Mouse (Mus musculus) cerebellum, adult 18-20 months (tissue): ENCODE results near the gene Sla2.
"Not testable (repeated sequence)": the region's sequence is repeated elsewhere in the genome, so short reads cannot be mapped to it uniquely, and the experiment has no call there.

Source experiments
- DNase-seq, 2 experiments: peaks; one replicate each; pipeline ENCODE4 v3.0.0; 2021

The Sla2 gene

DNA sequence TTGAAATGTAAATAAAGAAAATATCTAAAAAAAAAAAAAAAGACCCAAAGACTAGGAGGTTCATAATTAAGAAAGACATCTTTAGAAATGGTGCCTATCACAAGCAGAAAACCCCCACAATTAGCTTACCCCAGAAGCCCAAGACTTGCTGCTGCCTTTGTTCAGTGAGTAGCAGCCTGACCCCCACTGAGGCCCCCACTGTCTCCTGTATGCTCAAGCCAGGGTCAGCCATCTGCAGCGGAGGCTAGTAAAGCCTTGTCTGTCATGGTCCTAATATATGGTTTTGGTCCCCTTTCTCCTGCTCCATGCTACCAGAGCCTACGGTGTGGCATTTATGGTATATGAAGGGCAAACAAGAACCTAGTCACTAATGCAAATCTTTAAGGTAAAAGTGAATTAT is 14.4 kb upstream of the Sla2 start:
- DNase-seq, result no peak

DNA sequence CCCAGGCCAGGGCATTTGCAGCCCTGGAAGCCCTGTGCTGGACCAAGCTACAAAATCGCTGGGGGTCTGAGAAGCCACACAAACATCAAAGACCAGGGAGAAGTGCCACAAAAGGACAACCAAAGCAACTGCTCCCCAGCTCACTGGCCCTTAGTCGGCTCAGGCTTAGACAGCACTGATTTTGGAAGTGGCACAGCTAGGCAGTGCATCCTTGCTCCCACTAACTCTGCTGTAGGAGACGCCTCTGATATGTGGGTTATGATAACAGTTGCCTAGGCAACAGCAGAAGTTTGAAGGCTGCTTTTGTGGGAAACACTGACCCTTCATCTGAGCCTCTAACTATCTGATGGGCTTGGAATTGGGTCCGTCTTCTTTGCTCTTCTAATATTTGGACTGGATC is 12.2 kb upstream of the Sla2 start:
- DNase-seq, result no peak

DNA sequence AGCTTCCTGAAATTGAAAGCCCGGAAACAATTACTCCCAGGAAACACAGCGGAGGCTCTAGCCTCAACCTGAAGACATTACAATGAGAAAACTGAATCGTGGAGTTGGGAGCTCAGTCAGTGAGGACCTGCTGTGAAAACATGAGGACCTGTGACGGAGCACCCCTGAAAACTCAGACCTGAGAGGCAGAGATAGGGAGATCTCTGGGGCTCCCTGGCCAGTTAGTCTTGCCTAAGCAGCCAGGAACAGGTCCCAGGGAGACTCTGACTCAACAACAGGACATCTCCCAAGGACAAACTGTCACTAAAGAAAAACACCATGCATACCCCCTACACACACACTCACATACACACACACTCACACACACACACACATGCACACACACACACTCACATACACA is 11.4 kb upstream of the Sla2 start:
- no peak for DNase-seq

DNA sequence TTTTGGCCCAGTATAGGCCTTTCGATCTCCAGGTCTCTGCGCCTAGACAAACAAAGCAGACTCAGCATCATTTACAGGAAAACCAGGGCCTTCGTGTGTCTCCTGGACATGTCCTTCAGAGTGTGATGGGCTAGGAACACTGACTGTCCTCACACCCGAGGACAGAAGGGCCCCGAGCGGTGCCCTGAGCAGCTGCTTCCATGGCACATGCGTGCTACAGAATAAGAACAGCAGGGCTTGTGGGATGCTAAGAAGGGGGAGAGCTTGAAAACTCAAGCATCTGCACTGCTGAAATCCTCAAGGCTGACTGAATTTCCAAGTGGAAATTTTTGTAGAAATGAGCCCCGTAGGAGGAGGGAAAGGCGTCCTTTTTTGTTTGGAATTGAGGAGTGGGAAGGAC is 10.0 kb upstream of the Sla2 start:
- DNase-seq, result no peak

DNA sequence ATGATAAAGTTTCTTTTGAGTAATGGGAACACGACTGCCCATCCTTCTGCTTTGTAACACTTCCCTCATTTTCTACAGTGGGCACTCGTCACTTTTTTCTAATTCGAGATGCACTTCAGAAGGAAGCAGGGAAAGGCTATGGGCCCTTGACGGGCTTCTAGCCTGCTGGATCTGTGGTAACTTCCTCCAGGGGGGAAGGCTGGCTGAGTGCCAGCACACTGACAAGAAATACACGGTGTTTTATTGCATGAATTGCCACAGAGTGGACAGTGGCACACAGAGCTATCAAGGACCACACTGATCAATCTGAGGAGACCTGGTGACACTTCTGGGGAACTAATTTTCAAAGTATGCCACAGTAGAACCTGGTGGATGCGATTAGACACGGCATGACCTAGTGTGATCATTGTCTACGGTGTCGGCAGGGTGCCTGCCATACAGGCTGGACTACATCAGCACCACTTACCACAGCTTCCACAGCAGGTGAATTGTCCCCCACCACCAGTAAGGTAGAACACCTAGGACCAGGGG is 9.5 kb upstream of the Sla2 start:
- DNase-seq, result no peak

DNA sequence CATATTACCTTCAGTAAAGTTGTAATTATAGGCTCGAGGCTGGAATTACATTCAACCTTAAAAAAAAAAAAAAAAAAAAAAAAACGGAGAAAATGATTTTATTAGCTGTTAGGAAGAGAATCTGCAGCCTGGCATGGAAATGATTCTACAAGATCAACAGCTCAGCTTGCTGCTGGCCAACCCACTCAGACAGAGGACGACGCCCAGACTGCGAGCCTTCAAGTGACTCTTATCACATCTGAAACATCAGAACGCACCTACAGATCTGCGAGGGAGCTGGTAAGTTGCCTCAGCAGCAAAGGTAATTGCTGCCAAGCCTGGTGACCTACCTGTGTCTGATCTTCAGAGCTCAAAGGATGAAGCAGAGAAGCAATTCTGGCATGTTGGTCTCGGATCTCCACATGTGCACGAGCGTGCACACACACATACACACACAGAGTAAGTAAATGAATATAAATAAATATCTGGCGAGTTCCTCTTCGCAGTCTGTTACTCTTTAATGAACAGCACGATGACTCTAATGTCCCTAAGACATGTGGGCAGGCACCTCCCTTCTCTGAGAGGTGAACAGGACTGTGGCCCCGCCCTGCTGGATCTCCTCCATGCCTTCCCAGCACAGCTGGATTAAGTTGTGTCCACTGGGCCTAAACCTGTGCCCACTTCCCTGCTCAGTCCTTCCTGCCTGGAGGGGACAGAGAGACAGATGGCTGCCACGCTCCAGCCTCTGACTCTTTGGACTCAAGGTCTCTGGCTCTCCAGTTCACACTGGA is 7.7 kb upstream of the Sla2 start:
- no peak for DNase-seq

DNA sequence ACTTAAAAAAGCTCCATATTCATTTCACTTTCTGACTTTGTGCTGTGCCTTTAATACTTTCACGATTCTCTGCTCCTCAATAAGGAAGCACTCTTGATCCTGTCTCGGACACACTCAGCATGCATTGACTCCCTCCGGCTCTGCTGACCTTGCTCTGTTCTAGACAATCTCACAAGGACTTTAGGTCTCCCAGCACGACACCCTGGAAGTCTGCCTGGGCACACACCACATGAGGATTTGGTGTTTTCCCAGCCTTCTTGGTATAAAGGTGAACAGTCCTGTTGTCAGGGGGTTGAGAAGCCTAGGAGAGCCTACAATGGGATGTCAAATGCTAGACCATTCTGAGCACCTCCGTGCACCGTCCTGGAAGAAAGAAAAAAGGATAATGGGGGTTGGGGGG is 5.8 kb upstream of the Sla2 start:
- no peak for DNase-seq

DNA sequence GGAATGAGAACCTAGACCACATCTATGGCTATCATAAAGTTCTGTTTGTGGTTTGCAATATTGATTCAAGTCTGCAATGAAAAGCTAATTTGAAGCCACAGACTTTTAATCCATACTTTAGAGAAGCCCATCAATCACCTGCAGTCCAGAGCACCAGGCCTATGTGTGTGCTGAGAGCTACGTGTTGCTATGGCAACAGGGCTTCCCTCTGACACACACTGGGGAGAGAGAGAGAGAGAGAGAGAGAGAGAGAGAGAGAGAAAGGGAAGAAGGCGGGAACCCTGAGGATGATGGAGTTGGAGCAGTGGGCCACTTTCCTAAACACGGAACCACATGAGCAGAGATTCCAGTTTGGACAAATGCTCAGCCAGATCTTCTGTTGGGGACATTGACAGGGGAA is 5.2 kb upstream of the Sla2 start:
- no peak for DNase-seq

DNA sequence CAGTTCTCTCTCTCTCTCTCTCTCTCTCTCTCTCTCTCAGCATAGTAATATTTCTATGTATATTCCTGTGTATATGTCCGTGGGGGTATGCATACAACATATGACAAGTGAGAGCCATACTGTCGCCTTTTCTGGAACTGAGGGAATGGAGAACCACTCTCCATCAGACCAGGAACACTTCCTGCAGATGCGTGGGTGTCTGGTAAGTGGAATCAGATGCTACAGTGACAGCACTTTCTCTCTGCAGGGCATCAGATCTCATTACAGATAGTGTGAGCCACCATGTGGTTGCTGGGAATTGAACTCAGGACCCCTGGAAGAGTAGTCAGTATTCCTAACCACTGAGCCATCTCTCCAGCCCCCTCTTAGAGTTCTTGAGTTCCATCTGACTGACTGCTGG is 1.5 kb upstream of the Sla2 start:
- DNase-seq, result no peak

DNA sequence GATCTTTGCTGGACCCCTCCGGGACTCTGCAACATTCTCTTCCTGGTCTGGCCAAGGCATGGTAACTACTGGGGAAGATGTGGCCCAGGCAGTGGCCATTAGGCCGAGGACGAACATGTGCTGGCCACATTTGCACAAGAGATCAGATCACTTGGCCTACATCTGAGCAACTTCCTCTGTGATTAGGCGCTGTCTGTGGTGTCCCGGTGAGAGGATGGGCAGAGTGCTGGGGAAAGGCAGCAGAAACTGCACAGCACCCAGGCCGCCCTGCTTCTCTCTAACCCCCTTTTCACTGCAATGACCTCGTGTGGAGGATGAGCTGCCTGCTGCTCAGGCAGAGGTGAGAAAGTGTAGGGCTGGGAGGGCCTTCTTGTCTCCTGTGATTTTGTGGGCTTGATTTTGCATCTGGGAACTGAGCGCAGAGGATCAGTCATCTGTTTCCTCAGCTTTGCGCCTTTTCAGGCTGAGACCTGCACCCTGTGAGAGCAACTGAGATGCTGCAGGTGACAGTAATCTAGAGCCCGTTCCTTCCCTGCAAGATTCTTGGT is 834 bp downstream of the Sla2 start:
- DNase-seq, result no peak

DNA sequence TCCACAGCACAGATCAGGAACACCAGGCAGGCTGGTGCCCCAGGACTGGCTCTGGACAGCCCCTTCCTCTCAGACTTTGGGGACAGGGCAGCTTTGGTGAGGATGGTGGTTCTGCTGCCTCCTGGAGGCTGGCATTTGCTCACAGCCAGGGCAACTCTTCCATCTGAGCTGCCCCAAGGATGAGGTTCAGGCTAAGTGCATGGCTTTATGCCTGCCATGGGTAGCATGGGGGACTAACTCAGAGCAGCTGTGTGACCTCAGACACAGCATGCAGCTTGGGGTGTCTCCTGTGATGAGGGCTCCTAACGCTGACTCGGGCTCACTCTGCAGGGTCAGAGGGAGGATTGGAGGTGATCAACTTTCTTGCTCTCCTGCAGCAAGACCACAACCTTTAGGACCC is 1.3 kb downstream of the Sla2 start:
- DNase-seq, result not testable (repeated sequence)

DNA sequence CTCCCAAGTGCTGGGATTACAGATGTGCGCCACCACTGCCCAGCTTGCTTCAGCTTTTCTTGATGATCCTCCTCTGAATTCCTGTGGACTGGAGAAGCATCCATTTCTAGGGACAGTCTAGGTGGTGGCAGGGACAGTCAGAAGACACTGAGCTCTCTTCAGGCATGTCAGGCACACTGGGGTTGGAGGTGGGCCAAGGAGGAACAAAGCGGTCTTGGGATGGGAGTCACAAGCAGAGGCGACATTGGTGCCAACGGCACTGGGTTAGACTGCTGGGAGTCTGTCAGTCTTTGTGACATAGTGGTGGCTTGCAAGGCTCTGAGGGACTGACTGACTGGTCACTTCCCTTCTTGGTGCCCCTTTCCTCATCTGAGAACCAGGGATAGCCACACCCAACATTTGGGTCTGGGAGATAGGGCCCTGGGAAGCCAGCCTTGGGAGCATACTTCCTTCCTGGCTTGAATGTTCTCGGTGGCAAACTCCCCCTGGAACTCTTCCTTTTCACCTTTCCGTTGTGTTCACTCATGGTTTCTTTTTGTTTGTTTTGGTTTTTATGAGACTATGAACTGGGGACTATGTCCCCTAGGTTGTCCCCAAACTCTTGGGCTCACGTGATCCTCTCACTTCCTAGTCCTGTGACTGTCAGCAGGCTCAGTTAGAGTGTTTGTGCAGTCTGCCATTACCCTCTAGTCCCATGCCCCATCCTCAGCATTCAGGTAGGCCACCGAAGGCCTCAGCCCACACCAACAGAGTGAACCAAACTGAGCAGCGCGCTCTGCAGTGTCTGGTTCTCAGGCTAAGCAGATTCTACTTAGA is 2.4 kb downstream of the Sla2 start:
- DNase-seq, result no peak

DNA sequence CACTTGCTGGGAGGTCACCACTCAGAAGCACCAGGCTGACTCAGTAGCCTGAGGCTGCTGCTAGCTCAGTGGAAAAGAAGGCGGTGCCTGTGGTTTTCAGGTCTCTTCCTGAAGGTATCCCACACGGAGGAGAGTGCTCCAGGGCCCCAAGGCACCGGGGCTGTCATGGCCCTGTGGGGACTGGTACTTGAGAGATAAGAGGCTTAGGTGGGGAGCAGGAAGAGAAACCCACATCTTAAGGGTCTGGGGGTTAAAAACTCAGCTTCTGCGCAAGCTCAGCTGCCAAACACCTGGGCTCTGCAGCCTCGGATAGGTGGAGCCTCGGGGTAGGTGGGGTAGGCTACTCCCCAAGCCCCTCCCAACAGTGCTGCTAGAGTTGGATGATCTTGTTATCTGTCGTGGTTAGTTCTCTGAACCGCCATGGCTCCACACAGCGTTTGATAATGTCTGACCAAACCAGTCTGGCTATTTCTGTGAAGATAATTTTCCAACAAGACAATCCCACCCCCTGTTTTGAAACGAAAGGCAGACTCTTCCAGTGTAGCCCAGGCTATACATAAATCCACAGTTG is 4.5 kb downstream of the Sla2 start:
- DNase-seq, result no peak

DNA sequence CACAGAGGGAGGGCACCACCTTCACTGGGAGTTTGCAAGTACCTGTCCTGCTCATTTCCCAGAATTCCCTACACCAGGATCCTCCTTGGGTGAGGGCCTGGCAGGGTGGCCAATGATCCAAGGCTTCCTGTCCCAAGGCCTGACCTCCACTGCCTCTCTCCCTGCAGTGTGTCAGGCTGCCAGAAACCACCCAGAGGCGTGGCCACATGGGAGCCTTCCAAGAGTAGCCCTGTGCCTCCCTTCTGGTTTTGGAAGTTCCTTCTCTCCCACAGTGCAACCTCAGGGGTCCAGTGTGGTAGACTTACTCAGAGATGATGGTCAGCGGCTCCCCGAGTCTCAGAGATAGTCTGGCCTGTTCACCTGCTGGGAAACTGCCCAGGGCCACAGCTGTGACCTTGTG is 7.5 kb downstream of the Sla2 start:
- DNase-seq, result no peak

DNA sequence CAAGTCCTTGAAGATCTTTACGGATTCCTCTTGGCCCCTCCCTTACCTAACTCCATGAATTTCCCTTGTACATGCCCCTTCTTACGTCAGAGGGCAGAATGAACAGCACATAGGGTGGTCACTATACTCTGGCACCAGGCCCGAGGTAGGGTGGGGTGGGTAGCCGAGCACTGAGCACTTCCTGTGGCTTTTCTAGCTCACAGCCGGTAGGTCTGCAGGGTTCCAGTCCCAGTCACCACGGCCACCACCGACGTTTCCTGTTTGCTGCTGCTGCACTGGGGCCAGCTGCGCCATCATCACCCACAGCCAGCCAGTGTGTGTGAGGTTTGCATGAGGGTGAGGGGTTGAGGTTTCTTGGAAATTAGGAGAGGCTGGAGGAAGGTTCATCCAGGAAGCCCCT is 9.3 kb downstream of the Sla2 start:
- no peak for DNase-seq

DNA sequence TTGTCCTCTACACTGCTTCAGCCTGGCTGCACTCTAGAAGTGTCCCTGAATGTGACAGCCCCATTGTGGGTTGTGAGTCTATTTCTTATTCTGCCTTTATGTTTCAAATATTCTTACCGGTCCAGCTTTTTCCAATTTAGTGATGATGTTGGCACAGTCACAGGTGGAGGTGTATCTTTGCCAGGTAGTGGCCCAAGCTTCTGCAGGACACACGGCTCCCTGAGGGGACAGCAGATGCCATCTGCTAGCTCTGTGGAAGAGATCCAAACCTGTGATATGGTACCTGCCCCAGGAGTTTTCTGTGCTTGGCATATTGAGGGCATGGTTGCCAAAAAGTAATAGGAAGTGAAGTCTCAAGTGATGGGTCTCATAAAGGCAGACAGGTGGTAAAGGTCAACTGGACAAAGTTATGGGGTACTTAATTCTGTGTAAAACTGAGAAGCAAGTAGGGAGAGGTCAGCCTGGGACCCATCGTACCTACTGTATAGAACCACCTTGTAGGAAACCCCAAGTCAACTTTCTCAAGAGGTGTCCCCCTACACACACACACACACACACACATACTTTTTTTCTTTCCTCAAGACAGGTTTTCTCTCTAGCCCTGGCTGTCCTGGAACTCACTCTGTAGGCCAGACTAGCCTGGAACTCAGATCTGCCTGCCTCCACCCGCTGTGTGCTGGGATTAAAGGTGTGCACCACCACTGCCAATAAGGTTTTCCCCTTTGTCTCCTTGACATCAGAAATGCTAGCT is 12.1 kb downstream of the Sla2 start:
- DNase-seq, result peak; percentile 92 to 93

DNA sequence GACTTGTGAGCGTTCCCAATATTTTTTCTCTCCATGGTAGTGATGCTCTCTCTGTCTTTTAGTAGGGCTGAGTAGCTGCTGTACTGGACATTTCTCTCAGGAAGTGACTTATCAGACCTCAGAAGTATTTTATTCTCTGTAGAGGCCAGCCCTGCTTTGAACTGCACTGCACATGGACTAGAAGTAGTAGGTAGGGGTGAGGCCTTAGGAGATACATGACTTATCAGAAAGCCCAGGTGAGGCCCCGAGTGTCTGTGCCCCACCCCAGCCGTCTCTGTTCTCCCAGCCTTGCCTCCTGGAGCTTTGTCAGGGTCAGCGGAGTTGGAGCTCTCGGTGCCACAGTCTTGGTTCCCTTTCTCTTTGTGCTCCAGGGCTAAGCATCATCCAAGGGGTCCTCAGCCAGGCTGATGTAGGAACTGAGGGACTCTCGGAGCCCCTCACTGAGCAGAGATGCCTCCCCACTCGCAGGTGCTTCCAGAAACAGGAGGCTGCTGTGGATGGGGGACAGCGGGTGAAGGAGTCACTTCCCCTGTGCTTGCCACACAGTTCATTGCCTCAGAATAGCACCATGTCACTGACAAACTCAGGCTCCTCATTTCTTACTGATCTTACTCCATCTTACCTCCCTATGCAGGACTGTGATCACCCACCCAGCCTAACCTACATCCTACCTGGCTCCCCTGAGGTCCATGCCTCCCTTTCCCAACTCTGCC is 12.8 kb downstream of the Sla2 start:
- peak in 1 of 2 experiments; percentile 29 for DNase-seq

DNA sequence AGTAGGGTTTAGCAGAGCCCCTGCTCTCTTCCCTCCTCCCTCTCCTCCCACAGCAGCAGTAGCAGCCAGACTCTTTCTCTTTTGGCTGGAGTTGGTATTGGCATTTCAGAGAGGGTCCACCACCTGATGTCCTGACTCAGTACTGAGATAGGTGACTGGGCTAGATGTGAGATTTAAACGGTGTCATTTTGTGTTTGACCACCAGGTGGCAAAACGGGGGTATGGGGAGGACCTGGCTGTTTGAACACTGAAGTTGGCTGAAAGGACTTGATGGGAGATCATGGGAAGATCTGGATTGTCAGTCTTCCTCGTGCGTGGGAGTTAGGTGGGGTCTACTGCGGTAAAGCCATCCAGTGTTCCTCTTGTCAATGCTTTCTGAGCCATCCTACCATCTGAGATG is 13.4 kb downstream of the Sla2 start:
- peak; percentile 77 to 78 for DNase-seq

DNA sequence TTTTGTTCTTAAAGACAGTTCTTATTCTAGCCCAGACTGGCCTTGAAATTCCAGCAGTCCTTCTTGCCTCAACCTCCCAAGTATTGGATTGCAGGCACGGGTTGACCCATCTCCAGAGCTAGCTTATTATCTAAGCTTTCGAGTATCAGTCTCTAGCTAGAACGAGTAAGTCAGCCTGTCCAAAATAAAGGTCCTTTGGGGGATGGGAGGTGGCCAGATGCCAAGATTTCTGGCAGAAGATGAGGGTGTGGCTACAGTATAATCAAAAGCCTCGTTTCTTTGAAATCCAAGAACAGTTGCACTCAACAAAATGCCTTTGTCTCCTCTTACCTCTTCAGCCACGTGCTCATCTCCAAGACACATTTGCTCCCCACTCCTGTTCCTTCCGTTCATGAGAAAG is 16.5 kb downstream of the Sla2 start:
- DNase-seq, result no peak

DNA sequence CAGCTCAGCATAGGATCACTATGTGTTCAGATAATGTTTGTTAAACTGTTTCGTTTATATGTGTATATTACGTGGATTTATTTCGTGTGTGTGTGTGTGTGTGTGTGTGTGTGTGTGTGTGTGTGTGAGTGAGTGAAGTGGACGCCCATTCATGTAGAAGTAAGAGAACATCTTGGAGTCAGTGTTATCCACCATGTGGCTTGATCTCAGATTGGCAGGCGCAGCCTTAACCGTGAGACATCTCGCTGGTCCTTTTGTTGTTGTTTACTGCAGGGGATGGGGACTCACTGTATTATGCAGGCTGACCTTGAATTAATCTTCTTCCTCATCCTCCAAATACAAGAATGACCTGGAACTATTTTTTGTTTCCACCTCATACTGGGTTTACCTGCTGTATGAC is 17.4 kb downstream of the Sla2 start:
- no peak for DNase-seq

DNA sequence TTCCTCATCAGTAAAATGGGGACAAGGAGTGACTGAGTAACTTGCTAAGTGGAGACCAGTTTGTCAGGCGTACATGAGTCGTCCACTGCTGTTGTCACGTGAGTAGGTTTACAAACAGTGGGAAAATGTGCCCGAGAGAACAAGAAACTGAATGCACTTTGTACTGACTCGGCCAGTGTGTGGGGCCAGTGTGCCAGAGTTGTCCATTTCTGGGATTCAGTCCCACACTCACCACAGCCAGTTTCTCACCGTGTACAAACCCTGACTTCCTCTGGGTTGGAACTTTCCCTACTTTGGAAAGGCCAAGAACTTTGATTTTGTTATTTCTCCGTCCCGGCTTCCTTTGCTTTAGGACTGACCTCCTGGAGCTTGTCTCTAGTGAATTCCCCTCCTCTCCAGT is 18.0 kb downstream of the Sla2 start:
- peak in 1 of 2 experiments; percentile 55 for DNase-seq

DNA sequence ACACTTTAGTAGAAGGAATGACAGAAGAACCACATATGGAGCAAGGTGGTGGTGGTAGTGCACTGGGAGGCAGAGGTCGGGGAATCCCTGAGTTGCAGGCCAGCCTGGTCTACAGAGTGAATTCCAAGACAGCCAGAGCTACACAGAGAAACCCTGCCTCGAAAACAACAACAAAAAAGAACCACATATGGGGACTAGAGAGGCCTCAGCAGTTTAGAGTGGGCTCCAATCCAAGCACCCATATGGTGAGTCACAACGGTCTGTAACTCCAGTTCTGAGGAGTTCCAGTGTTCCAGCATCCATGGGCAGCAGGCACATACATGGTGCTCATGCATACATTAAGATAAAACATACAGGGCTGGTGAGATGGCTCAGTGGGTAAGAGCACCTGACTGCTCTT is 22.5 kb downstream of the Sla2 start:
- peak in 1 of 2 experiments; percentile 53 for DNase-seq
